Mouse (Mus musculus): Measurements from ENCODE around the gene Wwp2. TPM values are rescaled to one million over a fixed set of nuclear protein-coding genes. Genes with fewer than 3 reads are reported as not detected.

Wwp2 gene
- polyA plus RNA-seq, 1 experiment from 2014 or later, result 28.4 TPM

GRCm38 (mm10) chr8:107403038-107403781 is 33.0 kb upstream of the Wwp2 start, which contains the start of gene Nqo1:
Gene Nqo1 (minus strand): TSS chr8:107403206.
- Histone ChIP-seq H3K36me3 (peaks cover 6% of the 10 kb centered on the region; the same call in 1 of the 2 replicates), H3K4me1 (peaks cover 15% of the 10 kb centered on the region), H3K9ac (peak within 1 kb of the TSS; percentile 60), H3K27ac (replicated peaks) (peak within 1 kb of the TSS; percentile 65), H3K4me3 (peak within 1 kb of the TSS; percentile 47), H3K27me3 (replicated peaks) (0 out of 2 replicates have a peak, but pooled peaks cover 2% of the 10 kb centered on the region), H3K9me3 (no peaks in the 10 kb centered on the region), H3K4me2 (peak within 1 kb of the TSS; percentile 69)
- 14% methylated on average over 22 of the region's 22 CpGs for WGBS
- peak; percentile 92 for ATAC-seq (ENCODE audit: extremely low read depth, insufficient number of reproducible peaks, low FRiP score, low TSS enrichment)

- H3K4me1 ChIP-seq, result peaks cover 15% of the 10 kb centered on the region
- no peak overlapping the region for H3K4me3 ChIP-seq
- H3K36me3 ChIP-seq, result peaks cover 11% of the 10 kb centered on the region
- H3K4me2 ChIP-seq, result peak overlapping the region; percentile 69
- no peak for ATAC-seq (ENCODE audit: extremely low read depth, insufficient number of reproducible peaks, low FRiP score, low TSS enrichment)
- 0 out of 2 replicates have a peak, but pooled peaks cover 2% of the 10 kb centered on the region for H3K27me3 ChIP-seq (replicated peaks)
- H3K9ac ChIP-seq, result no peak overlapping the region
- no peaks in the 10 kb centered on the region for H3K9me3 ChIP-seq
- 55% methylated on average over 4 of the region's 4 CpGs for WGBS
- H3K27ac ChIP-seq (replicated peaks), result peak overlapping the region; percentile 65
Observed at GRCm38 (mm10) chr8:107404057-107404456, 32.1 kb upstream of the Wwp2 start.

GRCm38 (mm10) chr8:107405935-107406334 is 30.2 kb upstream of the Wwp2 start:
- Histone ChIP-seq H3K4me2 (no peak overlapping the region), H3K27ac (replicated peaks) (no peak overlapping the region), H3K36me3 (peaks cover 30% of the 10 kb centered on the region), H3K9me3 (no peaks in the 10 kb centered on the region), H3K9ac (no peak overlapping the region), H3K4me1 (peaks cover 15% of the 10 kb centered on the region), H3K4me3 (no peak overlapping the region), H3K27me3 (replicated peaks) (0 out of 2 replicates have a peak, but pooled peaks cover 2% of the 10 kb centered on the region)
- WGBS, result 58% methylated on average over 3 of the region's 3 CpGs
- no peak for ATAC-seq (ENCODE audit: extremely low read depth, insufficient number of reproducible peaks, low FRiP score, low TSS enrichment)

- no peaks in the 10 kb centered on the region for H3K4me1 ChIP-seq
- H3K27ac ChIP-seq (replicated peaks), result no peak overlapping the region
- WGBS, result 60% methylated on average over 4 of the region's 4 CpGs
- no peak overlapping the region for H3K4me2 ChIP-seq
- H3K9ac ChIP-seq, result no peak overlapping the region
- no peak overlapping the region for H3K4me3 ChIP-seq
- no peak for ATAC-seq (ENCODE audit: extremely low read depth, insufficient number of reproducible peaks, low FRiP score, low TSS enrichment)
- H3K9me3 ChIP-seq, result no peaks in the 10 kb centered on the region
- no peaks in the 10 kb centered on the region for H3K27me3 ChIP-seq (replicated peaks)
- H3K36me3 ChIP-seq, result peaks cover 85% of the 10 kb centered on the region
Observed at GRCm38 (mm10) chr8:107411391-107411790, 24.8 kb upstream of the Wwp2 start.

- WGBS, result 85% methylated on average over 8 of the region's 8 CpGs
- H3K27ac ChIP-seq (replicated peaks), result no peak overlapping the region
- H3K4me1 ChIP-seq, result no peaks in the 10 kb centered on the region
- H3K9me3 ChIP-seq, result no peaks in the 10 kb centered on the region
- no peak overlapping the region for H3K9ac ChIP-seq
- peaks cover 93% of the 10 kb centered on the region for H3K36me3 ChIP-seq
- H3K4me2 ChIP-seq, result no peak overlapping the region
- H3K4me3 ChIP-seq, result no peak overlapping the region
- no peak for ATAC-seq (ENCODE audit: extremely low read depth, insufficient number of reproducible peaks, low FRiP score, low TSS enrichment)
- H3K27me3 ChIP-seq (replicated peaks), result no peaks in the 10 kb centered on the region
Observed at GRCm38 (mm10) chr8:107412552-107412951, 23.6 kb upstream of the Wwp2 start.

- no peak overlapping the region for H3K4me3 ChIP-seq
- no peaks in the 10 kb centered on the region for H3K9me3 ChIP-seq
- H3K9ac ChIP-seq, result no peak overlapping the region
- H3K4me2 ChIP-seq, result no peak overlapping the region
- no peaks in the 10 kb centered on the region for H3K4me1 ChIP-seq
- peaks cover 100% of the 10 kb centered on the region for H3K36me3 ChIP-seq
- no peak overlapping the region for H3K27ac ChIP-seq (replicated peaks)
- 90% methylated on average over 10 of the region's 10 CpGs for WGBS
- no peaks in the 10 kb centered on the region for H3K27me3 ChIP-seq (replicated peaks)
- no peak for ATAC-seq (ENCODE audit: extremely low read depth, insufficient number of reproducible peaks, low FRiP score, low TSS enrichment)
Observed at GRCm38 (mm10) chr8:107413881-107414280, 22.3 kb upstream of the Wwp2 start.

- Histone ChIP-seq H3K27me3 (replicated peaks) (no peaks in the 10 kb centered on the region), H3K9me3 (no peaks in the 10 kb centered on the region), H3K4me2 (no peak overlapping the region), H3K4me3 (no peak overlapping the region), H3K36me3 (peaks cover 100% of the 10 kb centered on the region), H3K4me1 (no peaks in the 10 kb centered on the region; the same call in 1 of the 2 replicates), H3K9ac (no peak overlapping the region), H3K27ac (replicated peaks) (no peak overlapping the region)
- ATAC-seq (ENCODE audit: extremely low read depth, insufficient number of reproducible peaks, low FRiP score, low TSS enrichment), result no peak
- 90% methylated on average over 12 of the region's 12 CpGs for WGBS
Observed at GRCm38 (mm10) chr8:107417001-107417400, 19.2 kb upstream of the Wwp2 start.

- Histone ChIP-seq H3K9ac (peak overlapping the region; percentile 88), H3K9me3 (no peaks in the 10 kb centered on the region), H3K4me1 (peaks cover 17% of the 10 kb centered on the region), H3K4me2 (peak overlapping the region; percentile 81), H3K36me3 (peaks cover 44% of the 10 kb centered on the region), H3K27me3 (replicated peaks) (0 out of 2 replicates have a peak, but pooled peaks cover 10% of the 10 kb centered on the region), H3K4me3 (peak overlapping the region; percentile 82), H3K27ac (replicated peaks) (peak overlapping the region; percentile 69)
- 24% methylated on average over 9 of the region's 9 CpGs for WGBS
- no peak for ATAC-seq (ENCODE audit: extremely low read depth, insufficient number of reproducible peaks, low FRiP score, low TSS enrichment)
Observed at GRCm38 (mm10) chr8:107424176-107424575, 12.0 kb upstream of the Wwp2 start.

- under 1% methylated on average over 50 of the region's 50 CpGs for WGBS
- Histone ChIP-seq H3K4me1 (peaks cover 17% of the 10 kb centered on the region), H3K9ac (peak within 1 kb of the TSS; percentile 88), H3K27me3 (replicated peaks) (0 out of 2 replicates have a peak, but pooled peaks cover 10% of the 10 kb centered on the region), H3K4me2 (peak within 1 kb of the TSS; percentile 81), H3K4me3 (peak within 1 kb of the TSS; percentile 82), H3K27ac (replicated peaks) (peak within 1 kb of the TSS; percentile 69), H3K9me3 (no peaks in the 10 kb centered on the region), H3K36me3 (peaks cover 38% of the 10 kb centered on the region)
- peak; percentile 93 for ATAC-seq (ENCODE audit: extremely low read depth, insufficient number of reproducible peaks, low FRiP score, low TSS enrichment)
Observed at GRCm38 (mm10) chr8:107424597-107425229, 11.5 kb upstream of the Wwp2 start, which contains the start of gene Nob1. Gene Nob1 (minus strand): TSS chr8:107425051.

GRCm38 (mm10) chr8:107425230-107425597 is 11.0 kb upstream of the Wwp2 start:
- Histone ChIP-seq H3K36me3 (peaks cover 33% of the 10 kb centered on the region), H3K4me3 (peak overlapping the region; percentile 82), H3K9ac (no peak overlapping the region; the same call in 1 of the 2 replicates), H3K9me3 (no peaks in the 10 kb centered on the region), H3K4me2 (peak overlapping the region; percentile 81), H3K27me3 (replicated peaks) (peaks cover 13% of the 10 kb centered on the region; the same call in 1 of the 2 replicates), H3K4me1 (peaks cover 17% of the 10 kb centered on the region), H3K27ac (replicated peaks) (no peak overlapping the region)
- WGBS, result 42% methylated on average over 8 of the region's 8 CpGs
- no peak for ATAC-seq (ENCODE audit: extremely low read depth, insufficient number of reproducible peaks, low FRiP score, low TSS enrichment)

GRCm38 (mm10) chr8:107430821-107431220 is 5.3 kb upstream of the Wwp2 start:
- Histone ChIP-seq H3K4me1 (peaks cover 6% of the 10 kb centered on the region; the same call in 1 of the 2 replicates), H3K9me3 (no peaks in the 10 kb centered on the region), H3K4me3 (no peak overlapping the region), H3K27ac (replicated peaks) (no peak overlapping the region), H3K36me3 (no peaks in the 10 kb centered on the region), H3K4me2 (no peak overlapping the region), H3K27me3 (replicated peaks) (peaks cover 15% of the 10 kb centered on the region; the same call in 1 of the 2 replicates), H3K9ac (no peak overlapping the region)
- WGBS, result 77% methylated on average over 8 of the region's 8 CpGs
- no peak for ATAC-seq (ENCODE audit: extremely low read depth, insufficient number of reproducible peaks, low FRiP score, low TSS enrichment)
